Mouse (Mus musculus): ENCODE measurements around the gene Col6a2. TPM values are rescaled to one million over a fixed set of nuclear protein-coding genes. Genes with fewer than 3 reads are reported as not detected.

Gene Col6a2
- total RNA-seq, 1 experiment: 1.3 TPM

- H3K9me3 ChIP-seq (ENCODE audit: control insufficient read depth, insufficient read depth, low read depth, low read length): no peaks in the 10 kb centered on the region
- in situ Hi-C loops (cut with MboI; ENCODE audit: low sequenced_read_pairs in 2 of 2, unreplicated experiment in 2 of 2): no loop called here
- no peaks in the 10 kb centered on the region for H3K4me1 ChIP-seq (ENCODE audit: control insufficient read depth in 2 of 2, insufficient read depth in 2 of 2, low read length in 2 of 2, poor library complexity in 1 of 2)
- H3K27ac ChIP-seq (ENCODE audit: insufficient read depth, low read depth, low read length, poor library complexity, severe bottlenecking): no peak overlapping the region
- no peak for TF ChIP-seq HCFC1 (IDR thresholded peaks at IDR 0.05; ENCODE audit: borderline replicate concordance, insufficient read depth, low read length)
- TF ChIP-seq MAFK (IDR thresholded peaks at IDR 0.05; ENCODE audit: insufficient read depth, low read depth, low read length): no peak
- no peak overlapping the region for H3K9ac ChIP-seq (ENCODE audit: insufficient read depth, low read depth, low read length, poor library complexity, severe bottlenecking)
- no peaks in the 10 kb centered on the region for H3K36me3 ChIP-seq (ENCODE audit: control insufficient read depth, insufficient read depth, low read length, poor library complexity, severe bottlenecking)
- H3K4me3 ChIP-seq (ENCODE audit: insufficient read depth in 1 of 2, low read depth in 1 of 2, low read length in 2 of 2, poor library complexity in 1 of 2, severe bottlenecking in 1 of 2): no peak overlapping the region
- DNase-seq (ENCODE audit: low read depth, low spot score): no peak
These were observed 9.2 kb upstream of the Col6a2 start for GRCm38 (mm10) chr10:76632630-76633029.

DNA sequence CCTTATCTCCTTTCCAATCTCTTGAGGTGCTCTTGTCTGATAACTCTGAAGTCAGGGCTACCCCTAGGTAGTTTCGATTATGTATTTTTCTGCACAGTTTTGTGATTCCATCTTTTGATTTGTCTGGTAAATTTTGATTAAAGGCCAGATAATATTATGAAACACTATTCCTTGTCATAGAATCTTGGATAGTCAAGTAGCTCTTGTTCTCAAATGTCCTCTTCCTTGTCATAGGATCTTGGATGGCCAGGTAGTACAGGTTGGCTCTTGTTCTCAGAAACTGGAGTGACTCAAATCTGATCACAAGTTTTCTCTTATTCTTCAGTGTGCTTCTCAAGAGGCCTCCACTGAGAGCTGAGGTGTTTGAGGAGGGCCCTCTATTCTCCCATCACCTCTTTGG is 7.2 kb upstream of the Col6a2 start:
- Histone ChIP-seq H3K4me1 (ENCODE audit: control insufficient read depth in 2 of 2, insufficient read depth in 2 of 2, low read length in 2 of 2, poor library complexity in 1 of 2) (no peaks in the 10 kb centered on the region), H3K36me3 (ENCODE audit: control insufficient read depth, insufficient read depth, low read length, poor library complexity, severe bottlenecking) (no peaks in the 10 kb centered on the region), H3K9me3 (ENCODE audit: control insufficient read depth, insufficient read depth, low read depth, low read length) (no peaks in the 10 kb centered on the region), H3K27ac (ENCODE audit: insufficient read depth, low read depth, low read length, poor library complexity, severe bottlenecking) (no peak overlapping the region), H3K9ac (ENCODE audit: insufficient read depth, low read depth, low read length, poor library complexity, severe bottlenecking) (no peak overlapping the region), H3K4me3 (ENCODE audit: insufficient read depth in 1 of 2, low read depth in 1 of 2, low read length in 2 of 2, poor library complexity in 1 of 2, severe bottlenecking in 1 of 2) (no peak overlapping the region)
- in situ Hi-C loops (cut with MboI; ENCODE audit: low sequenced_read_pairs in 2 of 2, unreplicated experiment in 2 of 2): no loop called here
- DNase-seq (ENCODE audit: low read depth, low spot score): no peak
- TF ChIP-seq ZC3H11A (IDR thresholded peaks at IDR 0.05; ENCODE audit: borderline replicate concordance, low read depth, low read length): no peak
- no peak for TF ChIP-seq ZNF384 (IDR thresholded peaks at IDR 0.05; ENCODE audit: low read depth, low read length)
- TF ChIP-seq CHD2 (IDR thresholded peaks at IDR 0.05; ENCODE audit: low read depth, low read length): no peak
- TF ChIP-seq MAFK (IDR thresholded peaks at IDR 0.05; ENCODE audit: insufficient read depth, low read depth, low read length): no peak
- TF ChIP-seq HCFC1 (IDR thresholded peaks at IDR 0.05; ENCODE audit: borderline replicate concordance, insufficient read depth, low read length): no peak

GRCm38 (mm10) chr10:76627714-76628113 is 4.3 kb upstream of the Col6a2 start:
- Histone ChIP-seq H3K36me3 (ENCODE audit: control insufficient read depth, insufficient read depth, low read length, poor library complexity, severe bottlenecking) (no peaks in the 10 kb centered on the region), H3K4me3 (ENCODE audit: insufficient read depth in 1 of 2, low read depth in 1 of 2, low read length in 2 of 2, poor library complexity in 1 of 2, severe bottlenecking in 1 of 2) (no peak overlapping the region), H3K9ac (ENCODE audit: insufficient read depth, low read depth, low read length, poor library complexity, severe bottlenecking) (no peak overlapping the region), H3K27ac (ENCODE audit: insufficient read depth, low read depth, low read length, poor library complexity, severe bottlenecking) (no peak overlapping the region), H3K4me1 (ENCODE audit: control insufficient read depth in 2 of 2, insufficient read depth in 2 of 2, low read length in 2 of 2, poor library complexity in 1 of 2) (no peaks in the 10 kb centered on the region), H3K9me3 (ENCODE audit: control insufficient read depth, insufficient read depth, low read depth, low read length) (no peaks in the 10 kb centered on the region)
- in situ Hi-C loops (cut with MboI; ENCODE audit: low sequenced_read_pairs in 2 of 2, unreplicated experiment in 2 of 2): no loop called here
- DNase-seq (ENCODE audit: low read depth, low spot score): no peak
- TF ChIP-seq MAFK (IDR thresholded peaks at IDR 0.05; ENCODE audit: insufficient read depth, low read depth, low read length) (no peak), ZNF384 (IDR thresholded peaks at IDR 0.05; ENCODE audit: low read depth, low read length) (no peak), CHD2 (IDR thresholded peaks at IDR 0.05; ENCODE audit: low read depth, low read length) (no peak), ZC3H11A (IDR thresholded peaks at IDR 0.05; ENCODE audit: borderline replicate concordance, low read depth, low read length) (no peak), HCFC1 (IDR thresholded peaks at IDR 0.05; ENCODE audit: borderline replicate concordance, insufficient read depth, low read length) (no peak)

DNA sequence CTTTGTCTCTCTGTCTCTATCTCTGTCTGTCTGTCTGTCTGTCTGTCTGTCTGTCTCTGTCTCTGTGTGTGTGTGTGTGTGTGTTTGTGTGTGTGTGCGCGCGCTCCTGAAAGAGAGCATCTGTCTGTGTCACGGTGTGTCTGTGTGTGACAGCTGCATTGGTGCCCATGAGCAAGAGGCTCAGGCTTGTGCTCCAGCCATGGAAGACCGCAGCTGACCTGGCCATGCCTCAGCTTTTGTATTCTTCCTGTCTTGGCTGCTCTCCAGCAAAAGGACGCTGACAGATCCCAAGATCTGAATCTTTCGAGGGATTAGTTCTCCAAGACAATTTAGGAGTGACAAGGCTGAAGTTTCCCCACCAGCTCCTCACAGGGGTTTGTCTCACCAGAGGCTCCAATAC is 1.5 kb upstream of the Col6a2 start:
- no peak overlapping the region for H3K9ac ChIP-seq (ENCODE audit: insufficient read depth, low read depth, low read length, poor library complexity, severe bottlenecking)
- no peaks in the 10 kb centered on the region for H3K36me3 ChIP-seq (ENCODE audit: control insufficient read depth, insufficient read depth, low read length, poor library complexity, severe bottlenecking)
- TF ChIP-seq ZC3H11A (IDR thresholded peaks at IDR 0.05; ENCODE audit: borderline replicate concordance, low read depth, low read length) (no peak), ZNF384 (IDR thresholded peaks at IDR 0.05; ENCODE audit: low read depth, low read length) (no peak), CHD2 (IDR thresholded peaks at IDR 0.05; ENCODE audit: low read depth, low read length) (no peak), HCFC1 (IDR thresholded peaks at IDR 0.05; ENCODE audit: borderline replicate concordance, insufficient read depth, low read length) (no peak), MAFK (IDR thresholded peaks at IDR 0.05; ENCODE audit: insufficient read depth, low read depth, low read length) (no peak)
- DNase-seq (ENCODE audit: low read depth, low spot score): no peak
- H3K4me1 ChIP-seq (ENCODE audit: control insufficient read depth in 2 of 2, insufficient read depth in 2 of 2, low read length in 2 of 2, poor library complexity in 1 of 2): no peaks in the 10 kb centered on the region
- H3K27ac ChIP-seq (ENCODE audit: insufficient read depth, low read depth, low read length, poor library complexity, severe bottlenecking): no peak overlapping the region
- in situ Hi-C loops (cut with MboI; ENCODE audit: low sequenced_read_pairs in 2 of 2, unreplicated experiment in 2 of 2): no loop called here
- H3K4me3 ChIP-seq (ENCODE audit: insufficient read depth in 1 of 2, low read depth in 1 of 2, low read length in 2 of 2, poor library complexity in 1 of 2, severe bottlenecking in 1 of 2): no peak overlapping the region
- no peaks in the 10 kb centered on the region for H3K9me3 ChIP-seq (ENCODE audit: control insufficient read depth, insufficient read depth, low read depth, low read length)

DNA sequence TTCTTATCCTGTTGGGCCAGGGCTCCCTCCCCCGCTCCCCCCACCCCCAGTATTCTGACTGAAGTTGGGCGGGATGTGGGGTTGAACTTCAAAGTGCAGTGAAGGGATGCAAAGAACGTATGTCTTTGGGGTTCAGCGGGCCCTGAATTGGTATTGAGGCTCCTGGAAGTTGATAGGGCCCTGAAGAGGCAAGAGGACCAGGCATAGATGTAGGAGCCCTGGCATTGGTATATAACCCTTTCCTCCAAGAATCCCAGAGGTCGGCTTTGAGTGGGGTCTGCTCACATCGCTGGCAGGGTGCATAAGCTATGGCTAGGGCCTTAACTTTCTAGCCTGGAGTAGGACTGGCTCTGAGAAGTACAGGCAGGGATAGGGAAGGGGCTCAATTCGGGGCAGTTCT is 304 bp upstream of the Col6a2 start:
- H3K4me3 ChIP-seq (ENCODE audit: insufficient read depth in 1 of 2, low read depth in 1 of 2, low read length in 2 of 2, poor library complexity in 1 of 2, severe bottlenecking in 1 of 2): 0 out of 4 replicates have a peak overlapping the region, but pooled peaks of 1 of the 2 experiments have one; percentile 36
- no peaks in the 10 kb centered on the region for H3K9me3 ChIP-seq (ENCODE audit: control insufficient read depth, insufficient read depth, low read depth, low read length)
- no peak overlapping the region for H3K27ac ChIP-seq (ENCODE audit: insufficient read depth, low read depth, low read length, poor library complexity, severe bottlenecking)
- TF ChIP-seq HCFC1 (IDR thresholded peaks at IDR 0.05; ENCODE audit: borderline replicate concordance, insufficient read depth, low read length) (no peak), ZNF384 (IDR thresholded peaks at IDR 0.05; ENCODE audit: low read depth, low read length) (no peak), CHD2 (IDR thresholded peaks at IDR 0.05; ENCODE audit: low read depth, low read length) (no peak), MAFK (IDR thresholded peaks at IDR 0.05; ENCODE audit: insufficient read depth, low read depth, low read length) (no peak), ZC3H11A (IDR thresholded peaks at IDR 0.05; ENCODE audit: borderline replicate concordance, low read depth, low read length) (no peak)
- H3K36me3 ChIP-seq (ENCODE audit: control insufficient read depth, insufficient read depth, low read length, poor library complexity, severe bottlenecking): no peaks in the 10 kb centered on the region
- in situ Hi-C loops (cut with MboI; ENCODE audit: low sequenced_read_pairs in 2 of 2, unreplicated experiment in 2 of 2): no loop called here
- H3K4me1 ChIP-seq (ENCODE audit: control insufficient read depth in 2 of 2, insufficient read depth in 2 of 2, low read length in 2 of 2, poor library complexity in 1 of 2): no peaks in the 10 kb centered on the region
- no peak for DNase-seq (ENCODE audit: low read depth, low spot score)
- no peak overlapping the region for H3K9ac ChIP-seq (ENCODE audit: insufficient read depth, low read depth, low read length, poor library complexity, severe bottlenecking)

Data from ES-E14 (cell line).